Mouse (Mus musculus): ENCODE data around the gene Hipk1. TPM values are rescaled to one million over a fixed set of nuclear protein-coding genes. Genes with fewer than 3 reads are reported as not detected.
A peak's percentile ranks its signal among the peaks of the same experiment; 100 is the strongest.
"Not testable (repeated sequence)": the region's sequence is repeated elsewhere in the genome, so short reads cannot be mapped to it uniquely, and the experiment has no call there.

Hipk1 gene
- total and polyA plus RNA-seq, 3 experiments: 50.8 to 109 (median 98.1) TPM

DNA sequence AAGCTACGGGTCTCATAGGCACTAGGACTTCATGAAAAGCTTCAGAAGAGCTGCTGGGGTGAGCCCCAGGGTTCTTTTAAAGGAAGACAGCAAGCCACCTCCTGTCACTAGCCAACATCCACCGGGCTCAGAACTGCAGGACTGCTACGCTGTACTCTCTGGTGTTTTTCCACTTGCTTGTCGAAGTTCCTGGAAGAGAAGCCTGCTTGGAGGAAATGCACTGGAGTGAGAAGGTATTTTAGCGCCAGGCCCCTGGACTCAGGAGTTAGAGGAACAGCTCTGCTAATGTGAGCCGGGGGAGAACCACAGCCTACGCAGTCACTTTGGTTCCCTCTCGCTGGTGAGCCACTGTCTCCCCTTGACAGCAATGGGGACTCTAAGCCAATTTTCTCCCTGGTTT lies 11.5 kb upstream of the Hipk1 start:
- Histone ChIP-seq H3K4me1 (ENCODE audit: control insufficient read depth, insufficient read depth, low read length) (peaks cover 20% of the 10 kb centered on the region), H3K4me3 (no peak overlapping the region), H3K79me2 (replicated peaks; ENCODE audit: control insufficient read depth, insufficient read depth, low read length) (no peaks in the 10 kb centered on the region), H3K27ac (peak overlapping the region; percentile 91), H3K9ac (ENCODE audit: low read depth, low read length) (peak overlapping the region; percentile 18; the same call in 1 of the 2 replicates), H3K27me3 (ENCODE audit: control insufficient read depth, insufficient read depth, low read length) (no peaks in the 10 kb centered on the region), H3K36me3 (ENCODE audit: control insufficient read depth, insufficient read depth, low read length) (peaks cover 22% of the 10 kb centered on the region)
- no peak for TF ChIP-seq EP300 (IDR thresholded peaks at IDR 0.05; ENCODE audit: insufficient read depth, low read depth, low read length)
- TF ChIP-seq CTCF (IDR thresholded peaks at IDR 0.05): no peak
- WGBS: 58% methylated on average over 8 of the region's 8 CpGs
- intact Hi-C loops (cut with DNase I): loop anchor here (1.0 kb wide), 1 partner anchor 12 kb away; the partner anchor contains the start of gene Hipk1
- DNase-seq: peak in 1 of 2 experiments; percentile 39

- H3K79me2 ChIP-seq (replicated peaks; ENCODE audit: control insufficient read depth, insufficient read depth, low read length): no peaks in the 10 kb centered on the region
- H3K36me3 ChIP-seq (ENCODE audit: control insufficient read depth, insufficient read depth, low read length): peaks cover 22% of the 10 kb centered on the region
- intact Hi-C loops (cut with DNase I): loop anchor here (1.0 kb wide), 1 partner anchor 11 kb away; the partner anchor contains the start of gene Hipk1
- peak; percentile 83 to 91 for DNase-seq
- no peaks in the 10 kb centered on the region for H3K27me3 ChIP-seq (ENCODE audit: control insufficient read depth, insufficient read depth, low read length)
- peak overlapping the region; percentile 91 for H3K27ac ChIP-seq
- H3K9ac ChIP-seq (ENCODE audit: low read depth, low read length): peak overlapping the region; percentile 66
- WGBS: 1% methylated on average over 10 of the region's 10 CpGs
- TF ChIP-seq EP300 (IDR thresholded peaks at IDR 0.05; ENCODE audit: insufficient read depth, low read depth, low read length) (peak; percentile 49), POLR2A (IDR thresholded peaks at IDR 0.05; ENCODE audit: insufficient read depth, low read depth, low read length) (peak; percentile 55), CTCF (IDR thresholded peaks at IDR 0.05) (no peak)
- peak overlapping the region; percentile 25; the same call in 1 of the 2 replicates for H3K4me3 ChIP-seq
- H3K4me1 ChIP-seq (ENCODE audit: control insufficient read depth, insufficient read depth, low read length): peaks cover 20% of the 10 kb centered on the region
Measured at GRCm38 (mm10) chr3:103801631-103802531, 10.5 kb upstream of the Hipk1 start.

DNA sequence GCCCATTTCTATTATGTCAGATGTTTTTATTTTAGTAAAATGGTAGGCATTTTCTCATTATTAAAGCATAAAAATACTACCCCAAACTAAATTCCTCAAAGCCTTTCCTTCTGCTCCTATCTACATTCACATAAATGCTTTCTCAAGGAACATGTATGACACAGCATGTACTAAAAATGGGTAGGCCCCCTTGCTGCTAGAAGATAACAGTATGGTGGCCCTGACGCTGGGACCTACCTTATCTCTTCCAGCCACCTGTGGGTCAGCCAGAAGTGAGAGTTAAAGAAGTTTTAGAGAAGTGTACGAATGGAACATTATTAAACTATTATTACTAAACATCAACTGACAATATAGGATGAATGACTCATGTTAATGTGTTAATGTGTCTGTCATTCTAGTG lies 8.1 kb upstream of the Hipk1 start:
- Histone ChIP-seq H3K4me1 (ENCODE audit: control insufficient read depth, insufficient read depth, low read length) (peaks cover 20% of the 10 kb centered on the region), H3K9ac (ENCODE audit: low read depth, low read length) (no peak overlapping the region), H3K4me3 (no peak overlapping the region), H3K27ac (no peak overlapping the region), H3K27me3 (ENCODE audit: control insufficient read depth, insufficient read depth, low read length) (no peaks in the 10 kb centered on the region), H3K79me2 (replicated peaks; ENCODE audit: control insufficient read depth, insufficient read depth, low read length) (no peaks in the 10 kb centered on the region), H3K36me3 (ENCODE audit: control insufficient read depth, insufficient read depth, low read length) (peaks cover 21% of the 10 kb centered on the region)
- whole genome bisulfite sequencing: 54% methylated on average over 2 of the region's 2 CpGs
- intact Hi-C loops (cut with DNase I): no loop called here
- TF ChIP-seq CTCF (IDR thresholded peaks at IDR 0.05) (no peak), POLR2A (IDR thresholded peaks at IDR 0.05; ENCODE audit: insufficient read depth, low read depth, low read length) (no peak), EP300 (IDR thresholded peaks at IDR 0.05; ENCODE audit: insufficient read depth, low read depth, low read length) (no peak)
- no peak for DNase-seq

- peaks cover 10% of the 10 kb centered on the region for H3K4me1 ChIP-seq (ENCODE audit: control insufficient read depth, insufficient read depth, low read length)
- no peak overlapping the region for H3K4me3 ChIP-seq
- intact Hi-C loops (cut with DNase I): no loop called here
- DNase-seq: no peak
- TF ChIP-seq CTCF (IDR thresholded peaks at IDR 0.05): no peak
- no peak overlapping the region for H3K9ac ChIP-seq (ENCODE audit: low read depth, low read length)
- H3K27me3 ChIP-seq (ENCODE audit: control insufficient read depth, insufficient read depth, low read length): no peaks in the 10 kb centered on the region
- H3K79me2 ChIP-seq (replicated peaks; ENCODE audit: control insufficient read depth, insufficient read depth, low read length): no peaks in the 10 kb centered on the region
- H3K36me3 ChIP-seq (ENCODE audit: control insufficient read depth, insufficient read depth, low read length): peaks cover 7% of the 10 kb centered on the region
- no peak overlapping the region for H3K27ac ChIP-seq
- 59% methylated on average over 2 of the region's 2 CpGs for WGBS
Measured at GRCm38 (mm10) chr3:103796389-103796788, 5.0 kb upstream of the Hipk1 start.

DNA sequence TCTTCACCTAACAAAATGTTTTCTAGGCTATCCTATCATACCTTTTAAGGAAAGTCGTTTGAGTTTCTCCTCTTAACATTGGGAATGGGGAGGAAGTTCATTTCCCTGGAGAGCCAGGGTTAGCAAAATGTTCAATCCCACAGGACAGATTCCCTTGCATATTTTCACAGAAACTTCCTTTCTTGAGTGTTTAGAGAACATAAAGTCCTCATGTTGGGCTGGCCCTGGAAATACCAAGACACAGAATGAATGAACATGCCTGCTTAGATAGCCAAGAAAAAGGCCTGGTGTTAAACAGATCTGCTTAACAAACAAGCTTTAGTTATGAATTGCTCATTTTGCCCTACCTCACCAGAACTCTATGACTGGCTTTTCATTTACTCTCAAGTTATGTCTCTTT lies 1.2 kb upstream of the Hipk1 start:
- DNase-seq: no peak
- peak overlapping the region; percentile 97 for H3K27ac ChIP-seq
- no peak for TF ChIP-seq POLR2A (IDR thresholded peaks at IDR 0.05; ENCODE audit: insufficient read depth, low read depth, low read length)
- 0 out of 2 replicates have a peak, but pooled peaks have one; percentile 12 for TF ChIP-seq EP300 (IDR thresholded peaks at IDR 0.05; ENCODE audit: insufficient read depth, low read depth, low read length)
- no peak for TF ChIP-seq CTCF (IDR thresholded peaks at IDR 0.05)

DNA sequence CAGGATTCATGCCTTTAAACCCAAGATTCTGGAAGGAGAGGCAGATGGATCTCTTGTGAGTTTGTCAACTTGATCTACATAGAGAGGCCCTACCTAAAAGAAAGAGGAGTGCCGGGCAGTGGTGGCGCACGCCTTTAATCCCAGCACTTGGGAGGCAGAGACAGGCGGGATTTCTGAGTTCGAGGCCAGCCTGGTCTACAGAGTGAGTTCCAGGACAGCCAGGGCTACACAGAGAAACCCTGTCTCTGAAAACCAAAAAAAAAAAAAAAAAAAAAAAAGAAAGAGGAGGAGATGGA lies 696 bp upstream of the Hipk1 start:
- peaks cover 18% of the 10 kb centered on the region for H3K36me3 ChIP-seq (ENCODE audit: control insufficient read depth, insufficient read depth, low read length)
- H3K79me2 ChIP-seq (replicated peaks; ENCODE audit: control insufficient read depth, insufficient read depth, low read length); intact Hi-C loops (cut with DNase I); H3K27me3 ChIP-seq (ENCODE audit: control insufficient read depth, insufficient read depth, low read length); DNase-seq; H3K9ac ChIP-seq (ENCODE audit: low read depth, low read length): not testable (repeated sequence)
- peak overlapping the region; percentile 97 for H3K27ac ChIP-seq
- H3K4me1 ChIP-seq (ENCODE audit: control insufficient read depth, insufficient read depth, low read length): peaks cover 21% of the 10 kb centered on the region
- peak overlapping the region; percentile 93 for H3K4me3 ChIP-seq
- 71% methylated on average over 5 of the region's 5 CpGs for WGBS

More for the DNA sequence above, 1.2 kb upstream of the Hipk1 start:
- WGBS: 35% methylated on average over 1 of the region's 1 CpGs
- H3K36me3 ChIP-seq (ENCODE audit: control insufficient read depth, insufficient read depth, low read length): peaks cover 15% of the 10 kb centered on the region
- no peak overlapping the region for H3K4me3 ChIP-seq
- peaks cover 17% of the 10 kb centered on the region for H3K4me1 ChIP-seq (ENCODE audit: control insufficient read depth, insufficient read depth, low read length)
- H3K27me3 ChIP-seq (ENCODE audit: control insufficient read depth, insufficient read depth, low read length): no peaks in the 10 kb centered on the region
- H3K79me2 ChIP-seq (replicated peaks; ENCODE audit: control insufficient read depth, insufficient read depth, low read length): no peaks in the 10 kb centered on the region; the same call in 1 of the 2 replicates
- intact Hi-C loops (cut with DNase I): no loop called here
- H3K9ac ChIP-seq (ENCODE audit: low read depth, low read length): no peak overlapping the region

All from heart, adult 2 months (tissue).